Mouse (Mus musculus): ENCODE measurements at regions not wholly inside any gene's neighbourhood (a gene's known extent, or its start where the extent isn't known, plus 50 kb on each side); places are given as distances from the start of the nearest gene placed in this dataset.
A peak's percentile ranks its signal among the peaks of the same experiment; 100 is the strongest.

GRCm38 (mm10) chr10:91313316-91313715 is 132.2 kb upstream of the Tmpo start:
- no peak for DNase-seq (ENCODE audit: low read depth)
- TF ChIP-seq POLR2A (IDR thresholded peaks at IDR 0.05; ENCODE audit: borderline replicate concordance, extremely low read depth, insufficient read depth, insufficient read length, poor library complexity, severe bottlenecking) (no peak), CTCF (IDR thresholded peaks at IDR 0.05; ENCODE audit: borderline replicate concordance, extremely low read depth, insufficient read depth, insufficient read length) (no peak)

- peak; percentile 35 for DNase-seq (ENCODE audit: low read depth)
Observed at GRCm38 (mm10) chr10:91312913-91313312, 131.8 kb upstream of the Tmpo start.

GRCm38 (mm10) chr10:91300067-91300466 is 119.0 kb upstream of the Tmpo start:
- no peak for DNase-seq (ENCODE audit: low read depth)
- no peak for TF ChIP-seq CTCF (IDR thresholded peaks at IDR 0.05; ENCODE audit: borderline replicate concordance, extremely low read depth, insufficient read depth, insufficient read length)
- no peak for TF ChIP-seq POLR2A (IDR thresholded peaks at IDR 0.05; ENCODE audit: borderline replicate concordance, extremely low read depth, insufficient read depth, insufficient read length, poor library complexity, severe bottlenecking)

More at GRCm38 (mm10) chr10:91312913-91313312, 131.8 kb upstream of the Tmpo start:
- TF ChIP-seq POLR2A (IDR thresholded peaks at IDR 0.05; ENCODE audit: borderline replicate concordance, extremely low read depth, insufficient read depth, insufficient read length, poor library complexity, severe bottlenecking), result no peak
- no peak for TF ChIP-seq CTCF (IDR thresholded peaks at IDR 0.05; ENCODE audit: borderline replicate concordance, extremely low read depth, insufficient read depth, insufficient read length)

GRCm38 (mm10) chr10:91297792-91298460 is 116.8 kb upstream of the Tmpo start:
- peak; percentile 61 for TF ChIP-seq CTCF (IDR thresholded peaks at IDR 0.05; ENCODE audit: borderline replicate concordance, extremely low read depth, insufficient read depth, insufficient read length)
- TF ChIP-seq POLR2A (IDR thresholded peaks at IDR 0.05; ENCODE audit: borderline replicate concordance, extremely low read depth, insufficient read depth, insufficient read length, poor library complexity, severe bottlenecking), result no peak
- DNase-seq (ENCODE audit: low read depth), result peak; percentile 93

- DNase-seq (ENCODE audit: low read depth), result no peak
- TF ChIP-seq CTCF (IDR thresholded peaks at IDR 0.05; ENCODE audit: borderline replicate concordance, extremely low read depth, insufficient read depth, insufficient read length) (peak; percentile 39; the same call in 1 of the 2 replicates), POLR2A (IDR thresholded peaks at IDR 0.05; ENCODE audit: borderline replicate concordance, extremely low read depth, insufficient read depth, insufficient read length, poor library complexity, severe bottlenecking) (no peak)
Observed at GRCm38 (mm10) chr10:91295345-91295744, 114.2 kb upstream of the Tmpo start.

- DNase-seq (ENCODE audit: low read depth), result no peak
- TF ChIP-seq CTCF (IDR thresholded peaks at IDR 0.05; ENCODE audit: borderline replicate concordance, extremely low read depth, insufficient read depth, insufficient read length), result no peak; the same call in 1 of the 2 replicates
- no peak for TF ChIP-seq POLR2A (IDR thresholded peaks at IDR 0.05; ENCODE audit: borderline replicate concordance, extremely low read depth, insufficient read depth, insufficient read length, poor library complexity, severe bottlenecking)
Observed at GRCm38 (mm10) chr10:91293226-91293625, 112.1 kb upstream of the Tmpo start.

GRCm38 (mm10) chr10:91284259-91284658 is 103.1 kb upstream of the Tmpo start:
- TF ChIP-seq POLR2A (IDR thresholded peaks at IDR 0.05; ENCODE audit: borderline replicate concordance, extremely low read depth, insufficient read depth, insufficient read length, poor library complexity, severe bottlenecking) (no peak), CTCF (IDR thresholded peaks at IDR 0.05; ENCODE audit: borderline replicate concordance, extremely low read depth, insufficient read depth, insufficient read length) (no peak)
- DNase-seq (ENCODE audit: low read depth), result no peak

GRCm38 (mm10) chr10:91270955-91271741 is 90.0 kb upstream of the Tmpo start:
- DNase-seq (ENCODE audit: low read depth), result peak; percentile 94
- TF ChIP-seq POLR2A (IDR thresholded peaks at IDR 0.05; ENCODE audit: borderline replicate concordance, extremely low read depth, insufficient read depth, insufficient read length, poor library complexity, severe bottlenecking) (no peak), CTCF (IDR thresholded peaks at IDR 0.05; ENCODE audit: borderline replicate concordance, extremely low read depth, insufficient read depth, insufficient read length) (peak; percentile 97)

GRCm38 (mm10) chr10:91270268-91270954 is 89.3 kb upstream of the Tmpo start:
- no peak for TF ChIP-seq POLR2A (IDR thresholded peaks at IDR 0.05; ENCODE audit: borderline replicate concordance, extremely low read depth, insufficient read depth, insufficient read length, poor library complexity, severe bottlenecking)
- peak; percentile 68 for TF ChIP-seq CTCF (IDR thresholded peaks at IDR 0.05; ENCODE audit: borderline replicate concordance, extremely low read depth, insufficient read depth, insufficient read length)
- DNase-seq (ENCODE audit: low read depth), result peak; percentile 80

GRCm38 (mm10) chr10:91267886-91268285 is 86.8 kb upstream of the Tmpo start:
- DNase-seq (ENCODE audit: low read depth), result no peak
- TF ChIP-seq POLR2A (IDR thresholded peaks at IDR 0.05; ENCODE audit: borderline replicate concordance, extremely low read depth, insufficient read depth, insufficient read length, poor library complexity, severe bottlenecking) (no peak), CTCF (IDR thresholded peaks at IDR 0.05; ENCODE audit: borderline replicate concordance, extremely low read depth, insufficient read depth, insufficient read length) (no peak)

GRCm38 (mm10) chr10:91260416-91260815 is 79.3 kb upstream of the Tmpo start:
- no peak for TF ChIP-seq CTCF (IDR thresholded peaks at IDR 0.05; ENCODE audit: borderline replicate concordance, extremely low read depth, insufficient read depth, insufficient read length)
- no peak for TF ChIP-seq POLR2A (IDR thresholded peaks at IDR 0.05; ENCODE audit: borderline replicate concordance, extremely low read depth, insufficient read depth, insufficient read length, poor library complexity, severe bottlenecking)
- DNase-seq (ENCODE audit: low read depth), result peak; percentile 78
